Mouse (Mus musculus): ENCODE measurements around the gene Itk. TPM values are rescaled to one million over a fixed set of nuclear protein-coding genes. Genes with fewer than 3 reads are reported as not detected.

Gene Itk
- 0.91 TPM for polyA plus RNA-seq (2014; fragmentation: Illumina TruSeq; extraction: RNeasy Lipid Tissue Mini Kit (QIAGEN cat#74804); ENCODE audit: low read depth, low replicate concordance)

GRCm38 (mm10) chr11:46389336-46390117, at the start of gene Itk:
Gene Itk, minus strand, starts transcription at chr11:46389515.

DNA sequence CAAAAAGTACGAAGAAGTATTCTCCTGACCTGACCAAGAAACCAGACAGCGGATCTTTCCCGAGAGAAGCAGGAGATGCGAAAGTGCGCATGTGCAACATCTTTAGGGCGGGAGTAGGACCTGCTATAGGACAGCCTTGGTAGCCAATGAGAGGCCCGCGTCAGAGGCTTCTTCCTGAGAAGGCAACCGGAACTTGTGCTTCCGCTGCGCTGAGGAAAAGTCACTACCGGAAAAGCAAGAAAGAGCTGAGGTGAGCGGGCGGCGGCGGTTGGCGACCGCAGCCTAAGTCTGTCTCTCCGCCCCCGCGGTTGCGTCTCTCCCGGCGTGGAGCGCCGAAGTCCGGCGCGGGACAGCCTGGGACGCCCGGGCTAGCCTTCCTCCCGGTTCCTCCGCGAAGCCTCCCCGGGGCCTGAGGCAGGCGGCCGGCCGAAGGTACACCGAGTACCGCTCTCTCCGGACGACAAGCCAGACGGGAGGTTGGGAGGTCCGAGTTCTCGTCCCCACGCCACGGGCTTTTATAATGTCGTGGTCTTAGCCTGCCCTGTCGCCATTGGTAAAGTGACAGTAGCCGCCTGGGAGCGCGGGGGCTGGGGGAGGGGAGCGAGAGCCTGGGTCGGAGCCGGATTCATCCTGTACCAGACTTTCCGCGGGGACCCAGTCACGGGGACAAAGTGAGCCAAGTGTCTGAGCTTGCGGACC, 47.6 kb upstream of the Itk start, which contains the start of gene Med7:
Gene Med7 (plus strand): TSS at position 166 of the 699 bp plus-strand sequence.

DNA sequence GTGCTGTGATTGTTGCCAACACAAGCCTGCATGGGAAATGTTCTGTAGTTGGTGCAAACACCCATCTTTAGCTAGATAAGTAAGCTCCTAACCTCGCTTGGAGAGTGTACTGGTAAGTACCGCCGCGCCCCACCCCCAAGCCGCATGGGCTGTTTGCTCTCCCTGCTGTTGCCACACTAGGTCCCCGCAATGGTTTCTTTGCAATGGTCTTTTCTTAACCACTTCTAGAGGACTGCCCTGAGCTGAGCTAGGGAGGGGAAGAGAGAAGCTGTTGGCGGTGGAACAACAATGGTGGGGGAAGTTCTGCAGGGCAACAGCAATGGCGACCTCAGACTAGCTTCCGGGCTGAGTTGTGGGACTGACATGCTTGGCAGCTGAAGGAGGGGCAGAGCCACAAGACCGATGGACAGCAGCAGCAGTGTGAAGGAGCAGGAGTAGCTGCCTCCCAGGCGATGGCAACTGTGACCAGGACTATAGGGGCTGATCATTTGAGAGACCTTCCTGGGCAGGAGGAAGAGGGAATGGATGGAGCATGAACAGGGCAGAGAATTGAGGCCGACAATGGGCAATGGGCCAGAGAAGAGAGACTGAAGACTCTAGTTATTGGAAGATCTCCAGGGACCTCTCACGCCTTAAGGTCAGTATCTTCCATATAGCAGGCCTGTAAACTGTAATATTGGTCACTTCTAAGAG, 7.0 kb upstream of the Itk start, which contains the start of gene Fam71b:
Gene Fam71b (plus strand): TSS at position 393 of the 693 bp plus-strand sequence.

DNA sequence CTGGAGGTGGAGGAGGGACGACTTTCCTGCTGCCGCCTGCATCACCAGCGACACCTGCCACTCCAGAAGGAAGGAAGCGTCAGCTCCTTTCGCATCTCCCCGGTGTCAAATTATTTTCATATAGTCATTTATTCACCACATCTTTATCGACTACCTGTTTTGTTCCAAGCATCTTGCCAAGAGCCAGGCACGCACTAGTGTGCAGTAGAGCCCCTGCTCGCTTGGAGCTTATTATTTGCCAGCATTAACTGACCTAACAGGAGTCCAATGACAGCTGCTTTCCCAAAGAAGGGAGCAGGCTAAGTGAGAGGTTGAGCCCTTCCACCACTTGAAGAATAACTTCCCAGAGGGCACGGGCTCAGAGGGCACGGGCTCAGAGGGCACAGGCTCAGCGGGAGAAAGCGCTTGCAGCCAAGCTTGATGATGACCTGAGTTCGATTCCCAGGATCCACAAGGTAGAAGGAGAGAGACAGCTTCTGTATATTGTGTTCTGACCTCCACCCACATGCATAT, 76.7 kb downstream of the Itk start, which contains the start of gene Cyfip2:
Gene Cyfip2 (minus strand): TSS at position 337 of the 513 bp plus-strand sequence.

Other genes with a start within 250 kb of the Itk start
- gene Nipal4, start 223.0 kb downstream of the Itk start, polyA plus RNA-seq (2014; fragmentation: Illumina TruSeq; extraction: RNeasy Lipid Tissue Mini Kit (QIAGEN cat#74804); ENCODE audit: low read depth, low replicate concordance), result 1.5 TPM
- not detected for gene Fndc9, start 154.0 kb downstream of the Itk start, polyA plus RNA-seq (2014; fragmentation: Illumina TruSeq; extraction: RNeasy Lipid Tissue Mini Kit (QIAGEN cat#74804); ENCODE audit: low read depth, low replicate concordance)
- gene Cyfip2, start 76.7 kb downstream of the Itk start, polyA plus RNA-seq (2014; fragmentation: Illumina TruSeq; extraction: RNeasy Lipid Tissue Mini Kit (QIAGEN cat#74804); ENCODE audit: low read depth, low replicate concordance), result 5.5 TPM
- not detected for gene Fam71b, start 7.0 kb upstream of the Itk start, polyA plus RNA-seq (2014; fragmentation: Illumina TruSeq; extraction: RNeasy Lipid Tissue Mini Kit (QIAGEN cat#74804); ENCODE audit: low read depth, low replicate concordance)
- gene Med7, start 47.4 kb upstream of the Itk start, polyA plus RNA-seq (2014; fragmentation: Illumina TruSeq; extraction: RNeasy Lipid Tissue Mini Kit (QIAGEN cat#74804); ENCODE audit: low read depth, low replicate concordance), result 102 TPM
- gene Havcr2, start 65.4 kb upstream of the Itk start, polyA plus RNA-seq (2014; fragmentation: Illumina TruSeq; extraction: RNeasy Lipid Tissue Mini Kit (QIAGEN cat#74804); ENCODE audit: low read depth, low replicate concordance), result 2.3 TPM
- not detected for gene Gm12169, start 134.7 kb upstream of the Itk start, polyA plus RNA-seq (2014; fragmentation: Illumina TruSeq; extraction: RNeasy Lipid Tissue Mini Kit (QIAGEN cat#74804); ENCODE audit: low read depth, low replicate concordance)
- not detected for gene BC053393, start 182.0 kb upstream of the Itk start, polyA plus RNA-seq (2014; fragmentation: Illumina TruSeq; extraction: RNeasy Lipid Tissue Mini Kit (QIAGEN cat#74804); ENCODE audit: low read depth, low replicate concordance)
- gene Dppa1, start 239.7 kb upstream of the Itk start, polyA plus RNA-seq (2014; fragmentation: Illumina TruSeq; extraction: RNeasy Lipid Tissue Mini Kit (QIAGEN cat#74804); ENCODE audit: low read depth, low replicate concordance), result not detected

Data from sigmoid colon, adult 10 weeks (tissue).